Mouse (Mus musculus) c-Kit-positive CD71-positive TER-119-positive erythroid progenitor cells, embryonic 14.5 days (primary cell): ENCODE measurements at regions not wholly inside any gene's neighbourhood (a gene's known extent, or its start where the extent isn't known, plus 50 kb on each side); places are given as distances from the start of the nearest gene placed in this dataset.

Experiments used
- DNase-seq: peaks from one replicate; pipeline ENCODE4 v3.0.0-alpha.2; 2013; ENCODE audit warnings: low spot score

DNA sequence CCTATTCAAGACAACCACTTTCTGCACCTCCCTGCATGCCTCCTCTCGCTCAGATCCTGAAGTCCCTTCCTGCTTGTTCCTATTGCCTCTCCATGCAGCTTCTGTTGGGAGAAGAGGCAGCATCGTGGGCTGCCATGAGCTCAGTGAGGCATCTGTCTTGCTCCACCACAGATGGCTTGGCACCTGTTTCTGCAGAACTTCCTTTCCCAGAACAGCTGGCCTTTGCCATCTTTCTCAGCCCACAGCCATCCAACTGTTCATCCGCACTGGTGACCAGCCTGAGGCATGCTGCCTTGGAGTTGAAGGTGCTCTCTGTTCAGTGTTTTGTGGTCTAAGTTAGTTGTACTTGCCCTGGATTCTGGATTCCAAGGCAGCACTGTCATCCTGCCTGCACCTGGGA, 312.5 kb downstream of the Cmpk2 start:
- DNase-seq: no peak

DNA sequence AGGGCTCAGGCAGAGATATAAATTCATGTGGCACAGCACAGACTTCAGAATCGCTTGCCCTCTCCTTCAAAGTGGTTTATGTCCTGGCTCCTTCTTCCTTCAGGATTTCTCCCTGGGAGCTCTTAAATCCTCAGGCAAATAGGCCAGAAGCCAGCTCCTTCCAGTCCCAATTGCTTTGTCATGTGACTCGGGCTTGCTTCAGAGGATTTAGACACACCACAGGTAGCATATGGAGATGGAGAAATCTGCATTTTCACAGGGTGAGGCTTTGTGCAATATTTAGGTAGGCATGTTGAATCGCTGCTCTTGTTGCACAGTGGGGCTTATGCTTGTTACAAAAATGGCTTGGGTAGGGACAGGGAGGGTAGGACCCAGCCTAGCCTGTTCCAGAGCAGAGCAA, 309.8 kb downstream of the Cmpk2 start:
- DNase-seq: no peak

DNA sequence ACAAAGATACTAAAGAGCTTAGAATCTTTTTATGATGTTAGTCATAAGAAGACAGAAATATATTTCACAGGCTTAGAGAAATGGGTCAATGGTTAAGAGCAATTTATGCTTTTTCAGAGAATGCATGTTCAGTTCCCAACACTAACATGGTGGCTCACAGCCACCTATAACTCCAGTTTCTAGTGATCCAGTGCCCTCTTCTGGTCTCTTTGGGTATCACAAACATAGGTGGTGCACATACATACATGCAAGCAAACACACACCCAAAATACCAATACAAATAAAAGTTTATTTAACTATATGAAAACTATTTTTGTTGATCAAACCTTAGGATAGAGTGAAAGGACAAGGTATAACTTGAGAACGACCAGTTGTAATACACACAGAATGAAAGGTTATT, 308.0 kb downstream of the Cmpk2 start:
- no peak for DNase-seq

DNA sequence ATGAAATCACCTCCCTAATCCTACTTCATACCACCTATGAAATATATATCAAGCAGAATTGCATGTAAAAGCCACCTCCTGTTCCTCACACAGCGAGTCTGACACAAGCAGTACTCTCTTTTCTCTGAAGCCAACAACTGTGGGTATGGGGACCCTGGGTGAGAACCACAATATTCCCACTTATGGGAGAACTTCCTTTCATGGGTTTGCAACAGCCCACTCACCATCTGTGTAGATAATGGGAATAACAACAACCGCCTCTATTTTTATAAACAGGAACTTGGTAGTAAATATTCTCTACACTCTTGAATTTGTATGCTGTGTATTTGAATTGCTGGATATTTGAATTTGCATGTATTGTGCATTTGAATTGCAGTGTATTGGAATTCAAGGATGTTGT, 305.0 kb downstream of the Cmpk2 start:
- no peak for DNase-seq

DNA sequence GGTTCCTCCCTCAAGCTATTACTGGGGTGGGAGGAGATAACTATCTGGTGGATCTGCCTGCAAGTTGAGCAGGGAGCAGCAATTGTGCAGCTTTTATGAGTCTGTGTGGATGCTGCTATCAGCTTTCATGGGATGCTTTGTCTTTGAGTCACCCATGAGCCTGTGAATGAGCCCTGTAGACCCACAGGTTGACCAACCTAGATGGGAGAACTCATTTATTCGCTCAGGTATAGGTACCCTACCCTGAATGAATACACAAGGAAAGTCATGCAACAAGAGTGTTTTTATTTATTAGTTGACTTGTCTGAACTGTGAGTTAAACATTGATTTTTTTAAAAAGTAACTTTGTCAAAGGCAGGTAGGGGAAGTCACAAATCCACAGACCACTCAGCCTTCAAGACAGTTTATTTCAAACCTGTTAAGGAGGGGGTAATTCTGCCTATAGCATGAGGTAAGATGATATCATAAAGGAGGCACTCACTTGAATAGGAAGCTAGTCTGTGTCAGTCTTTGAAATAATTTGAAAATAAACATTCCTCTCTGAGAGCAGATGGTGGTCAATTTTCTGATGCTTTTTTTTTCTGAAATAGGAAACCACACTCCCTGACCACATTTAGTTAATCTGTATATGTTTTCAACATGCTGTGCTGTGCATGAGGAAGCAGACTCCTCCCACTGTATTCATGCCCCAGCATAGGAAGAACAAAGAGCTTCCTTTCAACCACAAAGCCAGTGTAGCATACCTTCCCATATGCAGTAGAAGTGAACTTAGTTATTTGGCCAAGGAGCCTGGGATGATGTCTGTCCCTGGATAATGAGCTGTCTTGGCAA, 302.0 kb downstream of the Cmpk2 start:
- no peak for DNase-seq

DNA sequence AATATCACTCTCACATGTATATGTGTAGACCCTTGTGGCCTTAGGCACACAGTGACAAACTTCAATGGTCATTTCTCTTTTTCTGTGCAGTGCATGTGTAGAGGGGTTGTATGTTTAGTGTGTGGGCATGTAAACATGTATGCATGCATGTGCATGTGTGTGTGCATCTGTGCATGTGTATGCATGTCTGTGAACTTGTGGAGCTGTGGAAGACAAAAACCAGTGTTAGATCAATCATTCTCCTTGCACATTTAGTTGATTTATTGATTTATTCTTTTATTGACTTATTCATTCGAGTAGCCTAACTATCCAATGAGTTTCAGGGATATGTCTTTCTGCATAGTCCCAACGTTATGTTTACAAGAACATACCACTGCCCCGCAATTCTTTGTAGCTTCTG, 298.5 kb downstream of the Cmpk2 start:
- no peak for DNase-seq

DNA sequence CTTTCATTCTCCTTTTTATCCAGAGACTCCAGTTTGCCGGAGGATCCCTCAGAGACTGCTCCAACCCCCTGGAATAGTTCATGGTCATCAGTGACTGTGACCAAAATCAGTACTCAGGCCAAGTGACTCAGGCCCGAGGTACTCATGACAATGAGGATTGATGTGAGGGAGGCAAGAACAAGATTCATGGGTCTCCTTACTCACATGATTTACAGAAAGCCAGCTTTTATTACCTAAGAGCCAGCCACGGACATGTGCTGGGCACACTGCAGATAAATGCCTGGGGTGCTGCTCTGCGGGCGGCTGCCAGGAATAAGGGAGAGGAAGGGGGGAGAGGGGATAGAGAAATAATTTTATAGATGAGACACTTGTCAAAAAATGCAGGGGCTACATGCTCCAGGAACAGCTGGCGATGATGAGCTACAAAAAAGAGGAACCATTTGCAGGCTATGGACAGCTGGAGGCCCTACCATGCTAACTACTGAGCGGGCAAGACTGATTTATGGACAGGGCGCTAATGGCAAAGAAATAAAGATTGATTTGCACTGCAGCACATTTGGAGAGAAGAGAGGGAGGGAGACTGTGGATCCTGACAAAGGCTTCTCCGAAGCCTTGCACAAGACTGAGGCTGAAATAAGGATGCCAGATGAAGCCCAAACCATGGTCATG, 289.8 kb downstream of the Cmpk2 start:
- no peak for DNase-seq

DNA sequence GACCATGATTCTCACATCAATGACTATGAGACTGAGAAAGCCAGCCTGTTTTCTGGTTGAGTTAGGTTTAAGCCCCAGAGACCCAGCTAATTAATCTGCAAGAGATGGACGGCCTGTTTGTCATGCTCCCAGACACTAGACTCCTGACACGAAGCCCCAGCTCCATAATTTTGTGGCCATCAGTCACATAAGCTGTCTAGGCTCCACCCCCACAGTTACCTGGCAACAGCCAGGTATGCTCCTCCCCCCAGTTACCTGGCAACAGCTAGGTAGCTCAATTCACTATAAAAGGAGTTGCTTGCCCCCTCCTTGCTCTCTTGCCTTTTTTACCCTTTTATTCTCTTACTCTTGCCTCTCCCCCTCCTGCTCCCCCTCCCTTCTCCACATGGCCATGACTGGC, 287.3 kb downstream of the Cmpk2 start:
- DNase-seq: no peak

DNA sequence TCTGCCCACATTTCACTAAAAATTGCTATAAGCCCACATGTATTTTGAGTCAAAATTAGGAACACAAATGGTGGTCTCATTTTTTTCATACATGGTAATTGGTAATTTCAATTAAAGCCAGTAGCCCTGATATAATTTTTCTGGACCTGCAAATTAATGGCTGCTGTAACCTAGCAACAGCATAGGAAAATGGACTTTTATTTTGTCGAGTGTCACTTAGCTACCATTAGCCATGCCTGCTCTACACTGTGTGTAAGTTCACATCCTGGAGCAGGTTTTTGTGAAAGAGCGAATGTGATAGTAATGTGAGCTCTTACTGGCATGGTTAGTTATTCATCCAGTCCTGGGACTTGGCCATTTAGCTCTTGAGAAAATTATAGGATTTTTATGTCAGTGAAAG, 285.6 kb downstream of the Cmpk2 start:
- no peak for DNase-seq

DNA sequence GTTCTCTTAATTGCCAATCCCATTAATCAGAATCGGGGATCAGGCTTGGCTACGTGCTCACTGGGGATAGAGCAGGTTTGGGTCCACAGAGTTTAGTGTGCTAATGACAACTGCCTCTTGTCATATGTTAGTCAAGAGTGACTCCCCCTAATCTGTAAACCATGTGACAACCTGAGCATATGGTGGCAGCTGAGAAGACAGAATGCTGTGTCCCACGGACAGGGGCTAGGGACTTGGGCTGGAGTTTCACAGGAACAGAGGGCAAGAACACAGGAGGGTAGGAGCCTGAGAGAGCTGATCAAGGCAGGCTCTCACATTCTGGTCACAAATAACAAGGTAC, 265.5 kb downstream of the Cmpk2 start:
- DNase-seq: no peak

DNA sequence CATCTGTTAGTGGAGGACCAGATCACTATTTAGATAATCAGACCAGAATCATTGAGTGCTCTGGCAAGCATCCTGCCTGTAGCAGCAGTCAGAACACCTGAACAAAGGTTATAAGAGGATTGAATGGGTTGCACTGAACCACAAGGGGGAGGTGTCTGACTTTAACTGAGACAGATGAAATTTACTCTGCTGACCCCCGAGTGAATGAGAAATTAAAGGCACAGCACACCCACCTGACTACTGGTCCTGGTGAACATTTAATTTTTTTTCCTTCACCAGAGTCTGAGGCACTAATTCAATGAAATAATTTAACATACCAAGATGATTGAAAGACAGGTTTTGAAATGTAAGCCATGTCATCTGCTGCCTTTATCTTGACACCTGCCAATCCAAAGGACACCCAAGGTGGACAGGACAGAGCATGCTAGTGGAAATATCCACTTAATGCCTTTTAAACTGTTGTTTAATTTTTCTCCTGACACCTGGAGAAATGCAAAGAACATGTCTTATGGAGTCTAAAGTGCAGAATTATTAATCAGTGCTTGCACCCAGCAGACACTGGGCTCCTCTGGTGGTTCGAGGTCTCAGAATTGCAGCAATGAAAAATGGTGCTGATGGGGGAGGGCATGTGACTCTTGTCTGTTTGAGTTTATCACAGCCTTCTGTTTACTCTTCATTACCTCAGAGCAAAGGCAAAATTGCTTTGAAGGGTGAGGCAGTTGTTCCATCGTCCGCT, 265.0 kb downstream of the Cmpk2 start:
- no peak for DNase-seq

DNA sequence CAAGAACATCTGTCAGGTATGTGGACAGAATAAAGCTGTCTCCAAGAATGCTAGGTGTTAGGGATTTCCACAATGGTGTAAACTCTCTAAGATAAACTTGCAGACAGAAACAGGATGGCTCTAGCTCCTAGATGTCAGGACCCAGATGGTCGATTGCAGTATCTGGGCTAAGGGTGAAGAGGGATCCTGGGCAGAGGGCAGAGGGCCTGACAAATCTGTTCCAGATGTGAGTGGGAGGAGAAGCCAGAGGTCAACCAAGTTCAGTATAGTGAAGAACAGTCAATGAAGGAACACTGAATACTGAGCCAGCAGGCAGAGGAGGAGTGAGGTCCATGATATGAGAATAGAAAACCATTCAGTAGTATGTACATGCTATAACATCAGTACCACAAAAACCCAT, 254.4 kb downstream of the Cmpk2 start:
- no peak for DNase-seq

DNA sequence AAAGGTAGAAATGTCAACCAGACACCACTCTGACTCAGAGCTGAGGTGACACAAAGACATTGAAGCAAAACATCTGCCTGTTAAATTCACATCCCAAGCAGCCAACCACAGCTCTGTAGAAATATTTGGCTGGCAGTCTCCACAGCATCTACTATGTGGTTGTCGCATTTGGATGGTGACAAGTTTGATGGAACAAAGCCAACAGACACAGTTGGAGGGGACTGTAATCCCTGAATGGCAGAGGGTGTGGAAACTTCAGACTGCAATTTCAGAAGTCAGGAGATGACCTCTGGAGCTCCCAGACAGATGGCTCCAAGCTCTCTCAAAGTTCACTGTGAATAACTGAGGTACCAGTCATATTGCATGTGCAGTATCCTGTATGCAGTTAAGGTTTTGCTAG, 229.8 kb downstream of the Cmpk2 start:
- no peak for DNase-seq

DNA sequence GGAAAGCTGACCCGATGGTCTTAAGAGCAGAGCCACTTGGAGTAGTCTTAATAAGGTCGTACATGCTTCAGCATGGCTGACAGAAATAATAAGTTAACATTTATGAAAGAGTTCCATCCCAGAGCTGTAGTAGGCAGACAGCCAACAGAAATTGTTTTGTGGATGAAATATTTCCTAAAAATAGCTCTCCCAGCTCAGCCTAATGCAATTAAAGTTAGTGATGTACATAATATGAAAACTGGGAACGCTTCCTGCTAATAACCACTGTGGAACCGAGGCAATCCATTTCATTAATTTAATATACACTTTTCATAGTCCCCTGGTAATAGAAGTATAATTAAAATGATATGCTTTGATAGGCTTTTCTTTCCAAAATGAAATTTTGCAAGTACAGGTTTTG, 219.0 kb downstream of the Cmpk2 start:
- DNase-seq: no peak

DNA sequence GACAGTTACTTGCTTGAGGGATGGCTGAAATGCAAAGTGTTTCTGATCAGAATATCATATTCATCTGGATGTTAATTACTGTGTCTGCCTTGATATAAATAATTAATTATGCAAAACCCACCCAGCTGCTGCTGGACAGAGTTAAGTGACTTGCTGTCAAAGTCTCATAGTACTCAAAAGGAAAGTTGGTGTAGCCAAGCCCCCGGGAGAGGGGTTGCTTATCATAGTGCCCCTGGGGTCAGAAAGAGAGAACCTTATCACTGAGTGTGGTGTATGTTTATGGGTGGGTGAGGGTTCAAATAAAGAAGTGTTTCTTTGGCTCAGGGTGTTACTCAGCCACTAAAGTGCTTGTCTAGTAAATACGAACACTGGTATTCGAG, 211.6 kb downstream of the Cmpk2 start:
- no peak for DNase-seq

DNA sequence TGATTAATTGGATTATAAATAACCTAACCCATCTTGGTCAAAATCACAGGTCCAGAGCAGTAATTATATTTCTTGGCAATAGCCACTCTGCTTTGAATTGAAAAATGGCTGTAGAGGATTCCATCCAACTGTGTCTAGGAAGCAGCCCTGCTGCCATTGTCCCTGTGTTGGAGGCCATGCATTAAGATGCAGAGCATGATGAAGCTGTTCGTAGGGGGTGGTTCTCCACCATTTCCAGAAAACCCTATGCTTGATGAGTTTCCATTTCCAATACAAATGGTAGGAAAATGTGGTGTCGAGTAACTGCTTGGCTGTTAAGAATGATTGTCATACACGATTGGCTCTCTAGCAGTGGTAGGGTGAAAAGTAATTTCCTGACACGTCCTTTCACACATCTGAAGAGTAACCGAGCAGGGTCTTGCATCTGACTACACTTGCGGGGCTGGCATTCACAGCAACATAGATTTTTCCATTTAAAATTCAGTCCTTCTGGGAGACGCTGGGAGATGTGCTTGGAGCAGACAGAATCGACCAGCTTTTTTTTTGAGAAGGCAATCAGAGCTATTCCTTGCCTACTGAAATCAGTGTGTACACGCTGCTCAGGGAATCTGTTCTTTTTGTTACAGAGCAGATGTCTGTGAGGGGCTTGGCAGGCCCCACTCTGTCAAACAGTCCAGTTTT, 211.0 kb downstream of the Cmpk2 start:
- DNase-seq: no peak

DNA sequence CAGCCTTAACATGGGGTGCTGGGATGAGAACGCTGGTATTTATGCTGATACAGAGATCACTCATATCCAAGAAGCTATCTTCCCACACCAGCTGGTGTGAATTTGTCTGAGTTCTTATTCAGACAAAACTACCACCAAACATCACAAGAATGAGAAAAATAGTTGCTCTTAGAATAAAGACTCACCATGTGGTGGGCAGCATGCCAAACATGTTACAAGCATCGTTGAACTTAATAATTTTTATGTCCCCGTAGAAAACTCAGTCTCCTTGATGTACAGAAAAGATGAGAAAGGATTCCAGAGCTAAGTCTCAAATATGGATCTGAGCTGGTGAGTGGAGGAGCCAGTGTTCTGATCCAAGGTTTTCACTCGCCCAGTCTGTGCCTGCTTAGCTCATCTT, 196.5 kb downstream of the Cmpk2 start:
- no peak for DNase-seq

DNA sequence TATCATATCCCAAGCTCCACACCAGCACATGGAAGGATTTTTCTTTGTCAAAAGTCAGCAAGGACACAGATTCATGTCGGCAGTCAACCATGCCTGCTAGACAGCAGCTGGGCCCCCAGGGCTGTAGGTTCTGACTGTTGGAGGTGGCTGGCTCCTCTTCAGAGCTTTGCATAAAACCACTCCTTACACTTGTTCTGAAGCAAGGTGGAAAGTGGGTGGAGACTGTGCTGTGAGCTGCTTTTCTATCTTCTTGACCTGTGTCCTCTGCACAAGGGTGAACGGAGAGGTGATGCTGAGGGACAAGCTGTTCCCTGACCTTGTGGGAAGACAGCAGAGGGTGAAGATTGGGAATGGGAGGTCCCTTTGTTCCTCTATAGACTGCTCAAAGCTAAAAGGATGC, 185.2 kb downstream of the Cmpk2 start:
- DNase-seq: no peak

DNA sequence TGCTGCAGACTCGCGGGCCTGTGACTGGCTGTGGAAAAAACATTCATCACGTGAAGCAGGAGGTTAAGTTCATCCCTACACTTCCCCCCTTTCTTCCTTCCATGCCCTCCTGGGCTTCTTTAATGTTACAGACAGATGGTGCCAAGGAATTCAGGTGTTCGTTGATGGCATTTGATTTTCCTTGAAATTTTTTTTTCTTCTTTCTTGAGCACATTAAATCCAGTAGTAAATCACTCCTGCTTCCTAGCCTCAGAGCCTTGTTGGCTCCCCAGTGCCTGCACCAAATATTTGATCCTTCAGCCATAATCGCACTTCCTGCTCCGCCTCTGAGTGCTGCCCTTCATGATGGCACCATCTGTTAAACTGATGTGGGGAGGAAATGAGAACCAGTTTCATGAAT, 184.8 kb downstream of the Cmpk2 start:
- DNase-seq: no peak

DNA sequence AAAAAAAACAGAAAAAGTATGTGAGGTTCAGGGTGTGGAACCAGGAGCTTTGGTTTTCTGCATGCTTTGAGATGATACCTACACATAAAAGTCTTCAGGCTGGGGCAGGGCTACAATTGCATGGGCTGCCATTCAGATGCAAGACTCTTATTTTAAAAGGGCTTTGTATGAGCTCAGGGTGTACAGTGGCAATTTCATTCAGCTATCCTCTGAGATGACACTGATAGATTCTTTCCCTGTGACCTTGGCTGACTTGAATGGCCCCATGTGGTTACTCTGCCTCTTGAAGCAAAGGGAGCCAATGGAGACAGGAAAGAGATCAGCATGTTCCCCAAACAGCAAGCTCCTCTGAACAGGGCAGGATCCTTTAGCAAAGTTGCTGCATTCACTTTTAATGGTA, 177.1 kb downstream of the Cmpk2 start:
- DNase-seq: no peak

DNA sequence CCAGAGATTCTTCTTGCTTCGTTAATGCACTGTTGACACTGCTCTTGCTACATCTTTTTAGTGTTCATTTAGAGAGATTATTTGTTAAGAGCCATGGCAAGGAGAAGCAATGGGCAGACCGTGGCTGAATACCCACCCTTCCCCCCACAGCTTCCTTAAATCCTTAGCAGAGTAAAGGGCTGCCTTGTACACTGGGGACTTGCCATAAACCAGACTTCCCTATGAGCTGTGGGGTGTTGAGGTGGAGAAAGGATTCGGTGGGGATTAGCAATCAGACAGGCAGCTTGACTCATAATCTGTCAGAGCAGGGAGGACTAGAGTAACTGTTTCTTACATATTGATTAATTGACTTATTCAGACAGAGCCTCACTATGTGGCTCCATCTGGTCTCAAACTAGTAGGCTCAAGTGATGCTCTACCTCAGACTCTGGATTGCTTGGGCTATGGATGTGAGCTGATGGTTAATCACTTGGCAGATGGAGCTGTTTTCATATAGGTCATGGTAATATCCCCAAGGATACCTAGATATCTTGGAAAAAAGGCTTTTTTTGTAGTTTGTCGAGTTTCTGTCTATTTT, 166.7 kb downstream of the Cmpk2 start:
- no peak for DNase-seq

DNA sequence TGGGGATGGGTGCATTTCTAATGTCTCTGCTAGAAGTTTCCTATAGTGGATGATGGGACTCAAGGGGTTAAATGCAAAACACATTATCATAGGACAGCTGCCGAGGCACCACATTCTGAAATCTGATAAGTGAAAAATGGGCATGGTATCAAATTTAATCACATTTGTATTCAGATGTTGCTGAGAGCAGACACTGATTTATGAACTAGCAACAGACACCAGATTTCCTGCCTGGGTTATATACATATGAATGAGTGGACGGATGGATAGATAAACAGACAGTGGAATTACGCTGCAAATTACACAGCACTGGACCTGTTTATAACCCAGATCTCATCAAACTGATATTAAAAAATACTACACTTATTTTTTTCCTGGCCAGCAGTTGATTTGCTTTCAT, 166.2 kb downstream of the Cmpk2 start:
- DNase-seq: no peak

DNA sequence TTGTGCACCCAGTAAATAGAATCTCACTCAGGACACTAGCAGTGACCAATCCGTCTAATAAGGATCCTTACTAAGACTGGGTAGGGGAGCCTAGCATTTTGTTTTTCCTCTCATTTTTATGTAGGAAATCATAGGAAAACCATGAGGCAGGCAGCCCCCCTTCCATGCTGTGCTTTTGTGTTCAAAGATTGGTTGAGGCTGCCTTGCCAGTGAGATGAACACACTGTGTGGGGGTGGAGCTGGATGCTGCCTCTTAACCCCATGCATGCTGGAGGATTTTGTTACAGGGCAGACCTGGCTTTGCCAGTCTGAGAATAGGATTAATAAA, 162.8 kb downstream of the Cmpk2 start:
- no peak for DNase-seq
